Comparison of ENCODE assay signal across 8 mouse cellular contexts in genomic region chr7:144449637-144450570, GRCm38 (mm10). TPM values are rescaled to one million over a fixed set of nuclear protein-coding genes. Genes with fewer than 3 reads are reported as not detected.
A peak's percentile ranks its signal among the peaks of the same experiment; 100 is the strongest.
DNase-seq lines count a peak whose midpoint lies in the region; ATAC-seq and TF ChIP-seq lines count a peak whose summit lies in the region.

No protein-coding gene starts in this region.

- H3K4me3 ChIP-seq in limb, embryonic 15.5 days = no peak overlapping the region
- no peak overlapping the region for H3K4me3 ChIP-seq in limb, embryonic 10.5 days
- H3K4me3 ChIP-seq in cerebellum, adult 2 months (replicated peaks; ENCODE audit: insufficient read depth, low read depth, low read length) = no peak overlapping the region

- DNase-seq in limb, embryonic 10.5 days (ENCODE audit: low spot score) = no peak
- DNase-seq in cerebellum, adult 2 months = peak; percentile 82 to 83
- DNase-seq in gastrocnemius, postnatal 36 days = peak; percentile 39 to 56
- peak; percentile 57 for DNase-seq in large intestine, adult 2 months (ENCODE audit: low read depth, low spot score)
- peak; percentile 85 for DNase-seq in lung, postnatal 14 days
- peak; percentile 85 for DNase-seq in testis, postnatal 14 days (ENCODE audit: low spot score)
- DNase-seq in c-Kit-positive CD71-positive TER-119-positive erythroid progenitor cells, embryonic 14.5 days (ENCODE audit: low spot score) = no peak

- H3K36me3 ChIP-seq in limb, embryonic 15.5 days = peaks cover 100% of the 10 kb centered on the region
- H3K36me3 ChIP-seq in limb, embryonic 10.5 days = peaks cover 99% of the 10 kb centered on the region

- intact Hi-C loops in gastrocnemius, postnatal 36 days (cut with DNase I) = no loop called here

- peak; percentile 60; the same call in 1 of the 2 replicates for ATAC-seq in limb, embryonic 15.5 days (ENCODE audit: insufficient number of reproducible peaks, low FRiP score, low TSS enrichment, low read depth)

- H3K9me3 ChIP-seq in limb, embryonic 15.5 days = no peaks in the 10 kb centered on the region
- no peaks in the 10 kb centered on the region for H3K9me3 ChIP-seq in limb, embryonic 10.5 days (replicated peaks)

- no peak for TF ChIP-seq POLR2A in cerebellum, adult 2 months (IDR thresholded peaks at IDR 0.05; ENCODE audit: borderline replicate concordance, insufficient read depth, low read length)

- TF ChIP-seq CTCF in cerebellum, adult 2 months (IDR thresholded peaks at IDR 0.05; ENCODE audit: borderline replicate concordance, insufficient read depth, low read depth, low read length) = no peak

- no peak overlapping the region for H3K4me2 ChIP-seq in limb, embryonic 15.5 days

- no peaks in the 10 kb centered on the region for H3K4me1 ChIP-seq in limb, embryonic 15.5 days
- no peaks in the 10 kb centered on the region for H3K4me1 ChIP-seq in limb, embryonic 10.5 days
- peaks cover 9% of the 10 kb centered on the region for H3K4me1 ChIP-seq in cerebellum, adult 2 months (ENCODE audit: control insufficient read depth, insufficient read depth, low read length)

- no peak overlapping the region for H3K9ac ChIP-seq in limb, embryonic 15.5 days

- 90% methylated on average over 13 of the region's 13 CpGs for WGBS in limb, embryonic 15.5 days
- 93% methylated on average over 13 of the region's 13 CpGs for WGBS in limb, embryonic 10.5 days
- 30% methylated on average over 13 of the region's 13 CpGs for WGBS in cerebellum, adult 2 months
- WGBS in large intestine, adult 2 months = 37% methylated on average over 13 of the region's 13 CpGs

- H3K27me3 ChIP-seq in limb, embryonic 15.5 days = no peaks in the 10 kb centered on the region
- no peaks in the 10 kb centered on the region for H3K27me3 ChIP-seq in limb, embryonic 10.5 days (ENCODE audit: low read depth, poor library complexity, severe bottlenecking)
- no peaks in the 10 kb centered on the region for H3K27me3 ChIP-seq in cerebellum, adult 2 months (ENCODE audit: control insufficient read depth, insufficient read depth, low read length)

- H3K27ac ChIP-seq in limb, embryonic 15.5 days = no peak overlapping the region
- H3K27ac ChIP-seq in limb, embryonic 10.5 days = no peak overlapping the region
- H3K27ac ChIP-seq in cerebellum, adult 2 months (ENCODE audit: insufficient read depth, low read length) = no peak overlapping the region

RNA-seq across cellular contexts. Expression of gene Cttn, which starts 20.9 kb away (rescaled TPM):
- 183 and 187 TPM in 2 replicates for polyA plus RNA-seq in limb, embryonic 15.5 days (2015; fragmentation: Nextera tagmentation; extraction: Ambion mirVana)
- 185 and 209 TPM in 2 replicates for polyA plus RNA-seq in limb, embryonic 10.5 days (2016; fragmentation: Nextera tagmentation; extraction: Ambion mirVana)
- polyA plus RNA-seq in cerebellum, adult 2 months (2012; rRNA removed) = 119 and 131 TPM in 2 replicates
- 10 to 100 TPM; 15.7 to 17.9 TPM for total RNA-seq in gastrocnemius, postnatal 36 days (2021)
- polyA plus RNA-seq in large intestine, adult 2 months (2012; rRNA removed) = 126 and 155 TPM in 2 replicates

Comparison
In these comparisons a context has a peak if more than half of its experiments do, and no peak if none do; other contexts are left out.
1. DNase-seq: peak in cerebellum, adult 2 months (2 of 2), gastrocnemius, postnatal 36 days (2 of 2), large intestine, adult 2 months (single experiment), lung, postnatal 14 days (single experiment) and testis, postnatal 14 days (single experiment); none in limb, embryonic 10.5 days (single experiment) and c-Kit-positive CD71-positive TER-119-positive erythroid progenitor cells, embryonic 14.5 days (single experiment).